Mouse (Mus musculus): Measurements from ENCODE around the gene 4930402H24Rik.

Gene 4930402H24Rik

DNA sequence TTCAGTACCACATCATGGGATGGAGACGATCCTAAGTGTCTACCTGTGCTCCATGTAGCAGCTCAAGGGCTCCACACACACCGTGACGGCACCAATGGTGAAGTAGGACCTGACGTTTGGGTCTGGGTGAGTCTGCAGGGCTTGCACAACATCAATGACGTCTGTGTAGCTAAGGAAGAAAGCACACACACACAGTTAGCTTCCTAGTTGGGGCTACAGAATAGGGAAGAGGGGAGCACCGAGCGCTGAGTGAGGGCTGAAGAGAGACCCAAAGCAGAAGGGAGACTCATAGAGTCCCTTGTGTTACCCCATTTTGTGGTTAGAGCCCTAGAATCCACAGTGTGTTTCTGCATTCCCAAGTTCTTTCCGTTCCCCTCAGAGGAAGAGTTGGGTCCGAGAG is 175.5 kb downstream of the 4930402H24Rik start:
- no peak for DNase-seq (ENCODE audit: low read depth)

- DNase-seq (ENCODE audit: low read depth), result no peak
These were observed 177.2 kb downstream of the 4930402H24Rik start for GRCm38 (mm10) chr2:130728906-130729585.

GRCm38 (mm10) chr2:130727752-130728151 is 178.5 kb downstream of the 4930402H24Rik start:
- no peak for DNase-seq (ENCODE audit: low read depth)

GRCm38 (mm10) chr2:130724369-130724768 is 181.8 kb downstream of the 4930402H24Rik start:
- no peak for DNase-seq (ENCODE audit: low read depth)

DNA sequence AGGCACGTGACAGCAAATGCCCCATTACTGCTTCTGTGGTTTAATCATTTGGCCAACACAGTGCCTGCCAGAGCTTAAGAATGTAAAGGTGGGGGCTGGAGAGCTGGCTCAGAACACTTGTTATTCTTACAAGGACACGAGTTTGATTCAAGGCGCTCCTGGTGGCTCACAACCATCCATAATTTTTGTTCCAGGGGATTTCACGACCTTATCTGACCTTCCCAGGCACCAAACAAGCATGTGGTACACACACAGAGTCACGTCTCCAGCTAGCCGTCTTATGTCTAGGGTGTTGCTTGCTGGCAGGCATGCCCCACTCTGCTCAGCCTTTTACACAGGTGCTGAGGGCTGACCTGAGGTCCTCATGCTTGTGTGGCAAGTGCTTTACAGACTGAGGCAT is 188.3 kb downstream of the 4930402H24Rik start:
- DNase-seq (ENCODE audit: low read depth), result no peak

GRCm38 (mm10) chr2:130707057-130707456 is 199.1 kb downstream of the 4930402H24Rik start:
- no peak for DNase-seq (ENCODE audit: low read depth)

- no peak for DNase-seq (ENCODE audit: low read depth)
These were observed 199.6 kb downstream of the 4930402H24Rik start for GRCm38 (mm10) chr2:130706602-130707001.

GRCm38 (mm10) chr2:130705178-130705577 is 201.0 kb downstream of the 4930402H24Rik start:
- no peak for DNase-seq (ENCODE audit: low read depth)

GRCm38 (mm10) chr2:130704040-130705001 is 201.9 kb downstream of the 4930402H24Rik start:
- no peak for DNase-seq (ENCODE audit: low read depth)

GRCm38 (mm10) chr2:130697821-130698266 is 208.4 kb downstream of the 4930402H24Rik start:
- DNase-seq (ENCODE audit: low read depth), result no peak

DNA sequence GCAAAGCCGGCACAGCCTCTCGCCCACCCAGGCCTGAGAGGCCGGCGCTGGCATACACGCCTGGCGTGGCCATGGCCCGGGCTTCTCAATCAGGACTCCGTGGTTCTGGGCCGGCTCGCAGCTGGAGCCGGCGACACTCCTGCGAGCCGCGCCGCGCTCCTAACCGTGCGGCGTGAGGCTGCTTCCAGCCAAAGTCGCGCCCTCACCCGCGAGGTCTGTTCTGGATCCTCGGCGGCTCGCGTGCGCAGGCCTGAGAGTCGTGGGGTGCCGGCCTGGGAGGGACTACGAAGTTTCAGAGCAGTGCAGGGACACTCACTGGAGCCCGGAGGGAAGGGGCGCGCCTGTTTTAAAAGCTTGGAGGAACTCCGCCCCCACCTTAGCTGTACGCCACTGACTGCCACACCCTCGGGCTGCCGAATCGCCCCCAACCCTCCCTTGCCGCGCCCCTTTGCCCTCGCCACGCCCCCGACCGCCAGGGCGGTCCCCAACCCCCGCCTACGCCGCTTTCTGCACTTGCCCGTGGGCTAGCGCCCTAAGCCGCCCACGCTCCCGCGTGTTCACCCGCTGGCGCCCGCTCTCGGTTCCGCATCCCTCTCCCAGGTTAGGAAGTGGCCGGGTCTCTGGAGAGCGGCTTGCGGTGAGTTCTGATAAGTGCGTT is 208.9 kb downstream of the 4930402H24Rik start, which contains the start of gene Slc4a11:
TSS of gene Slc4a11 (minus strand) at position 367 of the 658 bp plus-strand sequence.
- DNase-seq (ENCODE audit: low read depth), result peak; percentile 34

DNA sequence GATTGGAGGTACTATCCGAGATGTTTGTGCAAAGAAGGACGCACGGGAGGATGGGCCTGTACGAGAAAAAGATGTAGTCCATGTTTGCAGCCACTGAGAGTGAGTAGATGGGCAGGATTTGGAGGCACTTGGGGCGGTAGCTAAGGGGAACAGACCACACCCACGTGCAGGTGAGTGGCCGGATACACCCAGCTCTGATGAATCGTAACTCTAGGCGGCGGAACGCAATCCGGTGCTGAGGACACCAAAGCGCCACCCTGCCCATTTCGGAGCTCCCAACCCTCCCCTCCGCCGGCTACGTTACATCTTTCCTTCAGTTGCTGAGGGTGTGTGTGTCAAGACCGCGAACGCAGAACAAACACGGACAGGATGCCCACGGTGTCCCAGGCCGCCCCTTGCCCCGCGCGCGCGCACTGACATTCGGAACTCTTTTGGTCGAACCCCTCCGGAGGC is 209.5 kb downstream of the 4930402H24Rik start:
- peak; percentile 30 for DNase-seq (ENCODE audit: low read depth)

DNA sequence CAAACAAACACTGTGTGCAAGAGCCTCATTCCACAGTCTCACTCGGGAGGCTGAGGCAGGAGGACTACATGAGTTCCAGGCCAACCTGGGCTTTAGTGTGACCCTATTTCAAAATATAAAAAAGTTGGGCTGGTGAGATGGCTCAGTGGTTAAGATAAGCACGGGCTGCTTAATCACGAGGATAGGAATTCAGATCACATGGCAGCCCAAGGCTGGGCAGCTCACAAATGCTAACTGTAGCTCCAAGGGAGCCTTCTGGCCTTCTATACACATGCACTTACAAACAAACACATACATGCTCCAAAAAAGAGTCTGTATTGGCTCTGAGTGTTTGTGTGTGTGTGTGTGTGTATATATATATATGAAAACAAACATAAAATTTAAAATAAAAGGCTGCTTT is 212.6 kb downstream of the 4930402H24Rik start:
- no peak for DNase-seq (ENCODE audit: low read depth)

GRCm38 (mm10) chr2:130689011-130689410 is 217.2 kb downstream of the 4930402H24Rik start:
- DNase-seq (ENCODE audit: low read depth), result no peak

GRCm38 (mm10) chr2:130685426-130685825 is 220.8 kb downstream of the 4930402H24Rik start:
- no peak for DNase-seq (ENCODE audit: low read depth)

DNA sequence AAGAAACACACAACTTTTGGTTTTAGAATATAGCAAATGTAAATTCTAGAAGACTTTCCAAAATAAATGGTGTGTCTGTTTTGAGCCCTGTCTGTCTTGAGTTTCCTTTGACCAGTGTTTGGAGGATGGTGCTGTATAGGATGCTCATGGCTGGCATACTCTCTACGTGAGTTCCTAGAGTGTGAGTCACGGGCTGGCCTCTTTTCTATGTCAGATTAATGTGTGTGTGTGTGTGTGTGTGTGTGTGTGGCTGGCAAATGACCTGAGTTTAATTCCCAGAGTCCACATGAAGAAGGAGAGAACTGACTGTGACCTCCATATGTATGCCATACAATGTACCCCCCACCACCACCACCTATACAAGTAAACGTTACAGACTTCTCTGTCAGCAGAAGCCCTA is 224.7 kb downstream of the 4930402H24Rik start:
- DNase-seq (ENCODE audit: low read depth), result no peak

- no peak for DNase-seq (ENCODE audit: low read depth)
These were observed 226.3 kb downstream of the 4930402H24Rik start for GRCm38 (mm10) chr2:130679899-130680298.

DNA sequence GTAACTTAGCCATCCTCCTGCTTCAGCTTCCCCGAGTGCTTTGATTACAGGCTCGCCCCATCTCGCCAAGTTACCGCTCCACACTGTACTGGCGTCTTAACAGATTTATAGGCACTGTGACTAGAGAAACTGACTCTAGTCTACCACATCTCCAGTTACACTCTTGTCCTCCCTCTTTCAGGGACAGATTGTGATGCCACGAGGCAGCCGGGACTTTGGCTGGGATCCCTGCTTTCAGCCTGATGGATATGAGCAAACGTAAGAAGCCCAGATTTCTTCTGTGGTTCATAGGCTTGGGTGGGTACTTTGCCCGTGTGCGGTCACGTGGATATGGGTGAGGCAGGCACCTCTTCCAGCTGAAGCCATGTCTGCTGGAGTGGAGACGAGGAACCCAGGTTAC is 227.1 kb downstream of the 4930402H24Rik start:
- no peak for DNase-seq (ENCODE audit: low read depth)

GRCm38 (mm10) chr2:130677211-130677610 is 229.0 kb downstream of the 4930402H24Rik start:
- DNase-seq (ENCODE audit: low read depth), result no peak

GRCm38 (mm10) chr2:130667559-130667958 is 238.6 kb downstream of the 4930402H24Rik start, which contains the start of gene Itpa:
Gene Itpa, plus strand, starts transcription at chr2:130667610.
- DNase-seq (ENCODE audit: low read depth), result peak; percentile 88

GRCm38 (mm10) chr2:130664102-130664701 is 242.0 kb downstream of the 4930402H24Rik start, which contains the start of gene Ddrgk1:
Gene Ddrgk1, minus strand, starts transcription at chr2:130664659.
- peak; percentile 95 for DNase-seq (ENCODE audit: low read depth)

DNA sequence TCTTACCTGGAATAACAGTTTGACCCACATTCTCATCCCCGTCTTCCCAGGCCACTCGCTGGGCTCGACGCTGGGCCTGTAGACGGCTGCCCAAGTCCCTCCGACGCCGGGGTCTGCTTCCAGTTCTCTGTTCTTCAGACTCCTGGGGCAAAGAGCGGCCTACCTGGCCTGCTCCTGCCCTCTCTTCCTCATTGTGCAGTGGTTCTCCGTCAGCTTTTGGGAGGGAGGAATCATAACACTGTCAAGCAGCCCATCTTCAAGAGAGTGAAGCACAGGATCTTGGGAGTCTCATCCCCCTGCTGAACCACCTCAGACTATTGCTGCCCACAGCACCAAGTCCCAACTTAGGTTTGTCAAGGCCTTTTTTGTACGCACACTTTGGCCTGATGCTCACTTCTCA is 242.9 kb downstream of the 4930402H24Rik start:
- no peak for DNase-seq (ENCODE audit: low read depth)

Measured in naive thymus-derived CD4-positive, alpha-beta T cell, adult 2 months (primary cell).